Mouse (Mus musculus): ENCODE measurements around the gene Rsph1.
"Not testable (repeated sequence)": the region's sequence is repeated elsewhere in the genome, so short reads cannot be mapped to it uniquely, and the experiment has no call there.

Gene Rsph1

DNA sequence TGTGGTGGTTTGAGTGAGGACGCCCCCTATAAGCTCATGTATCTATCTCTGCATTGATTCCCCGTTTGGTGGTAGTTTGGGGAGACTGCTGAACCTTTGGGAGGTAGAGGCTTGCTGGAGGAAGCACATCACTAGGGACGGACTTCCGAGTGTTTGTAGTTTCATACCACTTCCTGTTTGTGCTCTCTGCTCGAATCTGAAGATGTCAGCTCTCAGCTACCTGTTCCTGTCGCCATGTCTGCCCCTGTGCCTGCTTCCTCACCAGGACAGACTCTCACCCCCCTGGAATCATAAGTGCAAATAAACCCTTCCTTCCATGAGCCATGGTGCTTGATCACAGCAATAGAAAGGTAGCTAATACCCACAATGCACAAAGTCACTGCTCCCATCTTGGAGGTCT lies 2.0 kb downstream of the Rsph1 start:
- DNase-seq: no peak

GRCm38 (mm10) chr17:31273631-31274030 lies 3.6 kb downstream of the Rsph1 start:
- DNase-seq: no peak

GRCm38 (mm10) chr17:31272416-31273165 lies 4.6 kb downstream of the Rsph1 start:
- DNase-seq: no peak

GRCm38 (mm10) chr17:31271136-31271851 lies 5.9 kb downstream of the Rsph1 start:
- no peak for DNase-seq

GRCm38 (mm10) chr17:31270736-31271135 lies 6.4 kb downstream of the Rsph1 start:
- not testable (repeated sequence) for DNase-seq

DNA sequence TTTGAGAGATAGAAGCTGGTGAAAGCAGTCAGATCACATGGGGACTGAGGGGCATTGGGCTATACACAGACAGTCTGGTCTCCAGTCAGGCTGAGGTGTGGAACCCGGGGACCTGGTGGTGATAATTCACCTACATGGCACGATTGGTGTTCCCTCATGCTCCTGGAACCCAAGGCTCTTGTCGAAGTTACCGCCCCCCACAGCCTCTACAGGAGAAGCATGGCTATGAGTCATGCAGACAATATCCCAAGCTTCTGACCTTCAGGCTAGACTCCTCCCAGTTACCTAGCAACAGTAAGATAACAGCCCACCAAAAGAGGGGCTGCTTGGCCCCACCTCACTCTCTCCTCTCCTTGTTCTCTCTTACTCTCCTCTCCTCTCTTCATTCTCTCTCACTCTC lies 6.9 kb downstream of the Rsph1 start:
- no peak for DNase-seq

DNA sequence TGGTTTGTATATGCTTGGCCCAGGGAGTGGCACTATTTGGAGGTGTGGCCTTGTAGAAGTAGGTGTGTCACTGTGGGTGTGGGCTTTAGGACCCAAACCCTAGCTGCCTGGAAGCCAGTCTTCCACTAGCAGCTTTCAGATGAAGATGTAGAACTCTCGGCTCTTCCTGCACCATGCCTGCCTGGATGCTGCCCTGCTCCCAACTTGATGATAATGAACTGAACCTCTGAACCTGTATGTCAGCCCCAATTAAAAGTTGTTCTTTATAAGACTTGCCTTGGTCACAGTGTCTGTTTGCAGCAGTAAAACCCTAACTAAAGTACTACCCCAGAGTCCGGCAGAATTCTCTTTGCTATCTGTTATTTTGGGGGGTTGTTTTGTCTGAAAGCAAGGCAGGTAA lies 7.4 kb downstream of the Rsph1 start:
- no peak for DNase-seq

- DNase-seq: no peak
These were observed 9.2 kb downstream of the Rsph1 start for GRCm38 (mm10) chr17:31268016-31268415.

- DNase-seq: no peak
These were observed 9.6 kb downstream of the Rsph1 start for GRCm38 (mm10) chr17:31267603-31268002.

DNA sequence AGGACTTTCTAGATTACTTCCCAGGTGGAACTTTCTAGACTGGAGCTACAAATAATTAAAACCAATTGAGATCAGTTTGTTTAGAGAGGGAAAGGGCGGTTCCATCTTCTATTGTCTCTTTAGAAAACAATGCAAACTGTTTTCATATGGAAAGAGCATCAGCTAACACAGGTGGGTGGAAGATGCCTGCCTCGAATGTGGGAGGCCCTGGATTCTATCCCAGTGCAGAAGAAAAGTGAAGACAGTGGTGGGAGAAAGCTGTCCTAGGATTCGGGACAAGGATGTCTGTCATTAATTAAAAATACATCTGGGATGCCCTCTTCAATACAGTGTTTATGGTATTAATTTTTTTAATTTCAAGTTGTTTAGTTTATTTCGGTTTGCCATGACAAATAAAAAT lies 10.0 kb downstream of the Rsph1 start:
- DNase-seq: no peak

- no peak for DNase-seq
These were observed 10.7 kb downstream of the Rsph1 start for GRCm38 (mm10) chr17:31266321-31266950.

GRCm38 (mm10) chr17:31265831-31266230 lies 11.4 kb downstream of the Rsph1 start:
- no peak for DNase-seq

GRCm38 (mm10) chr17:31265171-31265572 lies 12.0 kb downstream of the Rsph1 start:
- no peak for DNase-seq

- DNase-seq: no peak
These were observed 12.8 kb downstream of the Rsph1 start for GRCm38 (mm10) chr17:31264372-31264771.

DNA sequence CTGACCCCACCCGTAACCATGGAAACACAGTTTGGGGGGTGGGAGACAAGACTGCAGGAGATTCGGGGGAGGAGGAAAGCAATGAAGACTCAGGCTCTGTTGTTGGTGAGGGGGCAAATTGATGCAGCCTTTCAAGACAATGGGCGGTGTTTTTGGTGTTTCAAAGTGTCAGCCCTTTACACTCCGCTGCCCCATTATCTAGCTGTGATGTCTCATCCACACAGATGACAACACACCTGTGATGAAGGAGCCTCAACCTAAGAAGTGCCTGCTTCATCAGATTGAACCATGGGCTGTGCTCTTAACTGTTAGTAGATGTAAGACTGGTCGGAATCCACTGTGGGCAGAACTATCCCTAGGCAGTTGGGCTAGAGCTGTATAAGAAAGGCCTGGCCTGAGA lies 13.4 kb downstream of the Rsph1 start:
- no peak for DNase-seq

DNA sequence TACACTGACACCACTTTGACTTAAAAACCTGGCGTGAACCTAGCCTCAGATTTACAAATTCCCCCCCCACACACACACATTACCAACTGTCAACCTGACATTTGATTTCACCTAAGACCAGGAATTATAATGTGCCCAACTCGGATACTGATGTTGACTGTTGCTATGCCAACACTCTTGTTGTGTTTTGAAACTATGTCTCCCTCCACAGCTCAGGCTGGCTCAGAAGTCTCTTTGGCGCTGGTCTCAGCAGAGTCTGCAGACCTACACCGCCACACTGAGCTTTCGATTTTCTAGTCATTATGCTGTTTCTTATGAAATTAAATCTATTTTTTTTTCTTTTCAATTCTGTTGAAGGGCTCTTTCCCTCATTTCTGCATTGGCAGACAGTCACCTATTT lies 14.5 kb downstream of the Rsph1 start:
- no peak for DNase-seq

DNA sequence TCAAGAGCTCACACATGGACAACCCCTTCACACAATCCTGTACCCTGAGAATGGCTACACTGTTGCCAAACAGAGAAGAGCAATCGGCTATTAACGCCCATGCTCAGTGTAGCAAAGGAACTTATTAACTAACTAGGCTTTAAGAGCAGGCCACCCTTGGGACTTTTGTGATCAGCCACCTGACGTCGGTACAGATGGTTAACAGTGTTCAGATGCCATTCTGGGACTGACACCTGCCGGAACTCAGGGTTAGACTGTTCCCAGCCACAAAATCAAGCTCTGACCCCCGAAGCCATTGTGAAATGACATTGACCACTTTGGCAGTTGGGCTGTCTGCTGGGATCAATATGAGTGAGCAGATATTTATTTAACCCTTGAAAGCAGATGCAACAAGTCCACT lies 15.8 kb downstream of the Rsph1 start:
- no peak for DNase-seq

GRCm38 (mm10) chr17:31260430-31260829 lies 16.8 kb downstream of the Rsph1 start:
- no peak for DNase-seq

DNA sequence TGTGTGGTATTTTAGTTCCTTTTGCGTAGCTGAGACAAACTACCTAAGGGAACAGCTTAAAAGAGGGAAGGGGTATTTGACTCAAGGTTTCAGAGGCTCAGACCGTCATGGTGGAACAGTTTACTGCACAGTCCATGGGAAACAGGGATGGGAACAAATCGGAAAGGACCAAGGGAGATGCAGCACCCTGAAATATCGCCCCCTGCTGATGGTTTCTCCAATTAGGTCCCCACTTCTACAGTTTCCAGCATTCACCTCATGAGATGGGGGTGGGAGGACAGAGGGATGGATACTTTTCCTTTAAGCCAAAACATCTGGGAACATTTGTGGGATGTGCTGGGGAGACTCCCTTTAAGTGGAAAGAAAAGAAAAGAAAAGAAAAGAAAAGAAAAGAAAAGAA lies 17.4 kb downstream of the Rsph1 start:
- DNase-seq: no peak

DNA sequence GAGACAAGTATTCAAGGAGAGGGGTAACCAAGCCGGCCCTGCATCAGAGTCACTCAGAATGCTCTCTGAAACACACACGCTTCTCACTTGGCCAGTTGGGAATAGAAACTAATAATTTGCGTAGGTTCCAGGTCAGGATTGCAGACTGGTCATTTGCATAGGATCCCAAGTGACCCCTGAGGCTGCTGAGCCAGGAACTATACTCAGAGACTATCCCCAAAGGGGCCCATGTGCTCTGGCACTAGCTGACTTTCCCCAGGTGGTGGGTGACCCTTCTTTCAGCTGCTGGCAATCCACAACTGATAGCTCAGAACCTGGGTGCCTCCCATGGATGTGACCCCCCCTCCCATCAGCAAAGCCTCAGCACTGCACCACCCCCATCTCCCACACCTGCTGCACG lies 18.0 kb downstream of the Rsph1 start:
- DNase-seq: no peak

DNA sequence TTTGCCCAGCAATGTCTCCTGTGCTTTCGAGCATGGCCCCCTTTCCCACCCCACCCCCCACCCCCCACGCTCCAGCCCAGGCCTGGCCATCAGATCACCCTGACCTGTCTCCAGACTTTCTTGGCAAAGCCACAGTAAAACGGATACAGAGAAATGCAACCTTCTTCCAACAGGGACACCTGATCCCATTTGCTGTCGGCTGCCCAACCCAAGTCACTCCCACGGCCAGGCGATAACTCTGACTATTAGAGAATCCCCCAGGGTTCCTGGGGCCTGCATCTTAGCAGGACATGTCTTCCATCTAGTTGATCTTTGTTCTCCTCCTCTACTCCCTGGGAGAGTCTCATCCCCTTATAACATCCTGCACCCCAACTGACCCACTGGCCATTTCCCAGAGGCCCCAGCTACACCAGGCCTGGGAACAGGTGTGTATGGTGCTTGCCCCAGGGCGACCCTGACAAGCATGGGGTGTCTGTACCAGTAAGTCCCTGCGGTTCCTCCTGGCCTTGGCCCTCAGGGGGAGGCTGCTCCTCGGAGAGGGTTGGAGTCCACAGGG lies 18.8 kb downstream of the Rsph1 start:
- DNase-seq: no peak

GRCm38 (mm10) chr17:31257898-31258297 lies 19.3 kb downstream of the Rsph1 start:
- no peak for DNase-seq

DNA sequence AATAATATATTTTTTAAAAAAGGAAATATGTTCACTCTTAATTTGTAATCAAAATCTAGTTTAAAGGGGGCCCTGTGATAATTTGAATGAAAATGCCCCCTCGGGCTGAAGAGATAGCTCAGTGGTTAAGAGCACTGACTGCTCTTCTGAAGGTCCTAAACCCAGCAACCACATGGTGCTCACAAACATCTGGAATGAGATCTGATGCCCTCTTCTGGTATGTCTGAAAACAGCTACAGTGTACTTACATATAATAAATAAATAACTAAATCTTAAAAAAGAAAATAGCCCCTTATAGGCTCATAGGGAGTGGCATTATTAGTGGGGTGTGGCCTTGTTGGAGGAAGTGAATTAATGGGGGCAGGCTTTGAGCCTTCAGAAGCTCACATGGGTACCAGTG lies 20.0 kb downstream of the Rsph1 start:
- no peak for DNase-seq

DNA sequence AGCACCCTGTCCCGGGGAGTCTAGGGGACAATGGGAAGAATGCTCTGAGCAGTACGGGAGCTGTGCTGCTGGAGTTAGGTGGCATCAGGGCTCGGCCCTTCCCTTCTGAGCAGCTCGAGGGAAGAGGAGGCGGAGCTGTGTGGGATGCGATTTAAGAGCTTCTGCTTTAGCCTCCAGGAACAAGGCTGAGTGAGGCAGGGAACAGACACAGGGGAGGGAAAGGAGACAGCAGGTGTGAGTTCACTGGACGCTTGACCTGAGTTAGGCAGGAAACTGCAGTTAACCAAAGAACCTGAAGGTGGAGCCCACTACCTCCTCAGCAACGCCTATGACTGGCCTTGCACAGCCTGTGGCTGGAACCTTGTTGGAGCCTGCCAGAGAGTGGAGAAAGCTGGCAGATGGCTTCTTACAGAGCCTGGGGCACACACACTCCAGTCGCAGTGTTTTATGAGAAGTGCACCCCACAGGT lies 22.7 kb downstream of the Rsph1 start:
- peak; percentile 88 for DNase-seq

Data from cerebellum, adult 11 months (tissue).